Mouse (Mus musculus): ENCODE measurements around the gene Csrnp2. TPM values are rescaled to one million over a fixed set of nuclear protein-coding genes. Genes with fewer than 3 reads are reported as not detected.

Csrnp2 gene
- total and polyA plus RNA-seq, 3 experiments, result 2.3 to 3.5 (median 2.3) TPM

DNA sequence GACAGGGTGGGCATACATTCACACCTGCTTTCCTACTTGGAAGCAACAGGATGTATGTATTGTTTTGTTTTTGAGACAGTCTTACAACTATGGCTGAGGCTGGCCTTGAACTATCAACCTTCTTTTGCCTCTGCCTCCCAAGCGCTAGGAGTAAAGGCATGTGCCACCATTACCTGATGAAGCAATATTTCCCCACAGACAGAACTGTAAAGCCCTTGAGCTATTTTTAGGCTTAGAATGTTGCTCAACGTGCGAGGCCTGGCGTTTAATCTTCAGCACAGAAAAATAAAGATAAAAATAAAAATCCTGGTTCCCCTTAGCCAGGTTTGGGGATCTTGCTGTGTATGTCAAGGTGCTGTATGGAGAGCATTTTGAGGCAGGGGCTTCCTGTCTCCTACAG, 59.2 kb downstream of the Csrnp2 start:
- H3K9ac ChIP-seq (ENCODE audit: insufficient read depth, low read depth), result no peak overlapping the region
- H3K27ac ChIP-seq (ENCODE audit: insufficient read depth, low read depth), result no peak overlapping the region
- H3K9me3 ChIP-seq (replicated peaks; ENCODE audit: low read length), result no peaks in the 10 kb centered on the region
- dilution Hi-C loops (cut with MboI; ENCODE audit: extremely low pct_ligation_motif_present, extremely low pct_unique_long_range_greater_than_20kb, low sequenced_read_pairs) (no loop called here), in situ Hi-C loops (cut with MboI; ENCODE audit: low pct_ligation_motif_present, low pct_unique_long_range_greater_than_20kb, low sequenced_read_pairs) (no loop called here)
- 0 out of 4 replicates have a peak, but pooled peaks cover 0 to 2% of the 10 kb centered on the region in 2 experiments for H3K4me1 ChIP-seq (ENCODE audit: control insufficient read depth in 1 of 2, insufficient read depth in 2 of 2)
- TF ChIP-seq USF2 (conservative IDR thresholded peaks at IDR 0.05; ENCODE audit: low read depth, low read length) (no peak), ETS1 (conservative IDR thresholded peaks at IDR 0.05; ENCODE audit: low read depth, low read length) (no peak), PAX5 (IDR thresholded peaks at IDR 0.05; ENCODE audit: low read length) (no peak), ZKSCAN1 (IDR thresholded peaks at IDR 0.05; ENCODE audit: borderline replicate concordance, low read depth, low read length) (no peak), E2F4 (IDR thresholded peaks at IDR 0.05; ENCODE audit: insufficient replicate concordance, low read depth, low read length) (no peak)
- peaks cover 37% of the 10 kb centered on the region for H3K27me3 ChIP-seq (replicated peaks)
- no peaks in the 10 kb centered on the region for H3K36me3 ChIP-seq (replicated peaks in 1 of 2; ENCODE audit: control insufficient read depth in 1 of 2, insufficient read depth in 1 of 2, low read length in 1 of 2)
- H3K4me2 ChIP-seq (ENCODE audit: insufficient read depth, low read depth, poor library complexity, severe bottlenecking), result no peak overlapping the region
- no peak overlapping the region for H3K4me3 ChIP-seq (replicated peaks in 1 of 3; ENCODE audit: low read depth in 2 of 3, low read length in 2 of 3, poor library complexity in 1 of 3)
- H3K79me2 ChIP-seq (replicated peaks; ENCODE audit: control insufficient read depth, extremely low read depth, insufficient read depth, poor library complexity, severe bottlenecking), result no peaks in the 10 kb centered on the region
- DNase-seq (ENCODE audit: extremely low read depth), result no peak

DNA sequence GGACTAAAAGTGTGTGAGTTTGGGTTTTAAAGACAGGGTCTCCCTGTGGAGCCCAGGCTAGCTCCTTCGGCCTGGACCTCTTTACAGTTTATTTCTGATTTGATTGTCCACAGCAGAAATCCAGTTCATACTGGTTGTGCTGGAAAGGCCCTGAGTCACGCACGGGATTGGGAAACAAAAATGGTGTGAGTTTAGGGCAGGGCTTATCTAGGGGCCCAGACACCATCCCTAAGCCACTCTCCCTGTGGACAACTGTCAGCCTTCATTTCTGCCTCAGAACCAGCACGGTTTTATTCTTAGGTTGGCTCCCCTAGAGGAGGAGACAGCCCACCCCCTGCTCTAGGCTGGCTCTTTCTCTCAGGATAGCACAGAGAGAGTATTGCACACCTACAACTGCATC, 62.1 kb downstream of the Csrnp2 start:
- Histone ChIP-seq H3K4me1 (ENCODE audit: control insufficient read depth in 1 of 2, insufficient read depth in 2 of 2) (0 out of 4 replicates have a peak, but pooled peaks cover 0 to 2% of the 10 kb centered on the region in 2 experiments), H3K27me3 (replicated peaks) (peaks cover 56% of the 10 kb centered on the region), H3K9me3 (replicated peaks; ENCODE audit: low read length) (no peaks in the 10 kb centered on the region), H3K79me2 (replicated peaks; ENCODE audit: control insufficient read depth, extremely low read depth, insufficient read depth, poor library complexity, severe bottlenecking) (no peaks in the 10 kb centered on the region), H3K4me2 (ENCODE audit: insufficient read depth, low read depth, poor library complexity, severe bottlenecking) (no peak overlapping the region), H3K9ac (ENCODE audit: insufficient read depth, low read depth) (no peak overlapping the region), H3K36me3 (replicated peaks in 1 of 2; ENCODE audit: control insufficient read depth in 1 of 2, insufficient read depth in 1 of 2, low read length in 1 of 2) (no peaks in the 10 kb centered on the region), H3K4me3 (replicated peaks in 1 of 3; ENCODE audit: low read depth in 2 of 3, low read length in 2 of 3, poor library complexity in 1 of 3) (no peak overlapping the region), H3K27ac (ENCODE audit: insufficient read depth, low read depth) (no peak overlapping the region)
- no peak for TF ChIP-seq SIN3A (IDR thresholded peaks at IDR 0.05; ENCODE audit: low read length)
- TF ChIP-seq TCF12 (IDR thresholded peaks at IDR 0.05; ENCODE audit: low read depth, low read length), result no peak
- TF ChIP-seq MYC (IDR thresholded peaks at IDR 0.05; ENCODE audit: low read depth, low read length), result no peak
- TF ChIP-seq JUND (conservative IDR thresholded peaks at IDR 0.05; ENCODE audit: low read depth, low read length), result no peak
- no peak for TF ChIP-seq TBP (conservative IDR thresholded peaks at IDR 0.05; ENCODE audit: low read depth, low read length)
- TF ChIP-seq POLR2A (IDR thresholded peaks at IDR 0.05; ENCODE audit: low read depth, low read length), result no peak
- no peak for TF ChIP-seq HCFC1 (IDR thresholded peaks at IDR 0.05; ENCODE audit: low read depth, low read length)
- no peak for TF ChIP-seq USF2 (conservative IDR thresholded peaks at IDR 0.05; ENCODE audit: low read depth, low read length)
- TF ChIP-seq CHD1 (IDR thresholded peaks at IDR 0.05; ENCODE audit: low read depth, low read length), result no peak
- no peak for TF ChIP-seq ZMIZ1 (IDR thresholded peaks at IDR 0.05; ENCODE audit: low read depth, low read length)
- TF ChIP-seq EP300 (IDR thresholded peaks at IDR 0.05; ENCODE audit: low read length), result no peak
- TF ChIP-seq MAZ (IDR thresholded peaks at IDR 0.05; ENCODE audit: low read depth, low read length), result no peak
- TF ChIP-seq NELFE (IDR thresholded peaks at IDR 0.05; ENCODE audit: low read depth, low read length), result no peak
- TF ChIP-seq MAFK (IDR thresholded peaks at IDR 0.05; ENCODE audit: insufficient replicate concordance, low read length), result no peak
- no peak for TF ChIP-seq ELF1 (IDR thresholded peaks at IDR 0.05; ENCODE audit: low read depth, low read length)
- no peak for TF ChIP-seq RAD21 (IDR thresholded peaks at IDR 0.05; ENCODE audit: low read depth, low read length)
- no peak for TF ChIP-seq BHLHE40 (IDR thresholded peaks at IDR 0.05; ENCODE audit: low read depth, low read length)
- no peak for TF ChIP-seq ETS1 (conservative IDR thresholded peaks at IDR 0.05; ENCODE audit: low read depth, low read length)
- dilution Hi-C loops (cut with MboI; ENCODE audit: extremely low pct_ligation_motif_present, extremely low pct_unique_long_range_greater_than_20kb, low sequenced_read_pairs), result no loop called here
- no peak for DNase-seq (ENCODE audit: extremely low read depth)
- in situ Hi-C loops (cut with MboI; ENCODE audit: low pct_ligation_motif_present, low pct_unique_long_range_greater_than_20kb, low sequenced_read_pairs), result no loop called here

All from CH12.LX (cell line).